Mouse (Mus musculus) liver, embryonic 13.5 days (tissue): ENCODE measurements around the gene Fnbp1. TPM values are rescaled to one million over a fixed set of nuclear protein-coding genes. Genes with fewer than 3 reads are reported as not detected.
A peak's percentile ranks its signal among the peaks of the same experiment; 100 is the strongest.

Source experiments
- ATAC-seq: fragments of 200-750 bp; cut with Nextera tagmentation; 2 replicates; pipeline ENCODE4 v1.8.0; 2017; ENCODE audit warnings: low read depth, mild to moderate bottlenecking, moderate number of reproducible peaks, moderate library complexity
- DNase-seq: peaks from one replicate; pipeline ENCODE4 v3.0.0; 2022
- H3K27ac ChIP-seq: fragments of 300-500 bp; sonication (generic); 2 replicates; pipeline ENCODE4 v1.5.1; 2015; ENCODE audit warnings: moderate library complexity, mild to moderate bottlenecking, inconsistent platforms
- H3K27me3 ChIP-seq: fragments of 300-500 bp; sonication (generic); 2 replicates; pipeline ENCODE4 v1.6.1; 2015; ENCODE audit warnings: mild to moderate bottlenecking, inconsistent platforms
- H3K36me3 ChIP-seq: fragments of 300-500 bp; sonication (generic); 2 replicates; pipeline ENCODE4 v1.6.1; 2015; ENCODE audit warnings: mild to moderate bottlenecking, inconsistent platforms
- H3K4me1 ChIP-seq: fragments of 300-500 bp; sonication (generic); replicated peaks from 2 replicates; pipeline ENCODE4 v1.6.1; 2015; ENCODE audit warnings: inconsistent platforms
- H3K4me2 ChIP-seq: fragments of 300-500 bp; sonication (generic); 2 replicates; pipeline ENCODE4 v1.6.1; 2015; ENCODE audit warnings: inconsistent platforms, mild to moderate bottlenecking, moderate library complexity
- H3K4me3 ChIP-seq: fragments of 300-500 bp; sonication (generic); replicated peaks from 2 replicates; pipeline ENCODE4 v1.5.1; 2015; ENCODE audit warnings: mild to moderate bottlenecking, inconsistent platforms
- H3K9ac ChIP-seq: fragments of 300-500 bp; sonication (generic); 2 replicates; pipeline ENCODE4 v1.6.1; 2015; ENCODE audit warnings: mild to moderate bottlenecking, inconsistent platforms
- H3K9me3 ChIP-seq: fragments of 300-500 bp; sonication (generic); replicated peaks from 2 replicates; pipeline ENCODE4 v1.6.1; 2016; ENCODE audit warnings: inconsistent platforms
- WGBS: fragments of 180-500 bp; shearing (Covaris S2); methylation state at CpG from one replicate; pipeline ENCODE4 v1.1.7; 2015; ENCODE audit not compliant: insufficient replicate concordance; 5-methylcytosine and 5-hydroxymethylcytosine counted together
- polyA plus RNA-seq: library from polyadenylated mRNA; unstranded; fragments of >200 nt; fragmentation: Nextera tagmentation; extraction: Ambion mirVana; gene quantifications from 2 replicates; pipeline ENCODE4 v1.2.1, GENCODE M21; 2015

Fnbp1 gene
- polyA plus RNA-seq, 1 experiment from 2014 or later: 5.7 TPM

DNA sequence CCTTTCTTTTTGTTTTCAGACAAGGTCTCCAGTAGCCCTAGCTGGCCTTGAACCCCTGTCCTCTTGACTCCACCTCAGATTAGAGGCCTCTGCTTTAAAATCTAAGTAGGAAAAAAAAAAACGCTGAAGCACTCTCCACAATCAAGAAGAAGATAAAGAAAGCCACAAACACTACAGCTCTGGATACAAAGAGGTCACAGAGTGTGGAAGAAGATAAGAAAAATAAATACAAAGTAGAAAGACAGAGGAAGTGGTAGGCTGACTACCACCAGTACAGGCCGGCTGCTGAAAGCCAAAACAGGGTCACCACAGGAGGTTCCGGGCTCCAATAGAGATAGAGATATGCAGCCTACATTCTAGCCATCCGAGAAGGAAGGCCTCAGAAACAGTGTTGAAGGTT lies 60.5 kb downstream of the Fnbp1 start:
- no peak overlapping the region for H3K4me3 ChIP-seq
- H3K9ac ChIP-seq: 0 out of 2 replicates have a peak overlapping the region, but pooled peaks have one; percentile 17
- 4% methylated on average over 4 of the region's 4 CpGs for WGBS
- no peak overlapping the region for H3K4me2 ChIP-seq
- no peaks in the 10 kb centered on the region for H3K27me3 ChIP-seq
- ATAC-seq (peak; percentile 61), DNase-seq (no peak)
- H3K27ac ChIP-seq: peak overlapping the region; percentile 66
- no peaks in the 10 kb centered on the region for H3K9me3 ChIP-seq
- peaks cover 37% of the 10 kb centered on the region for H3K4me1 ChIP-seq
- H3K36me3 ChIP-seq: peaks cover 23% of the 10 kb centered on the region

DNA sequence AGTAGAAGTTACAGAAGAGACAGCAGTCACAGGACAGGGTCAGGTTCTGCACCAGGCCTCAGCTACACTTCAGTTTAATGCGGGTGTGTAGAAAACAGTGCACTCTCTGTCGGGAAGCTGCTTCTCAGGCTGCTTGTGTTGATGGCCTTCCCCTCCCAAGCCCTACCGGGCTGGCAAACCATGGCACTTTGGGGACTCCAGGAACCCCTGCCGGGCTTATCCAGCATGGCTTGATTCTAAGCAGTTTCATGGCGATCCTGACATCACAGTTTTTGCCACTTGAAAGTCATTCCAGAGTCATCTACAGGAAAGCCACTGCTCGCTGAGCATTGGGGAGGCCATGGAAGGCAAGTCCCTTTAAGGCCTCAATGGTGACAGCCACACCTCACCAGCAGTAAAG lies 62.7 kb downstream of the Fnbp1 start:
- ATAC-seq (no peak), DNase-seq (no peak)
- Histone ChIP-seq H3K4me3 (no peak overlapping the region), H3K27ac (no peak overlapping the region), H3K9ac (no peak overlapping the region), H3K36me3 (peaks cover 14% of the 10 kb centered on the region), H3K4me1 (peaks cover 32% of the 10 kb centered on the region), H3K4me2 (no peak overlapping the region), H3K9me3 (no peaks in the 10 kb centered on the region), H3K27me3 (no peaks in the 10 kb centered on the region)
- 78% methylated on average over 6 of the region's 6 CpGs for WGBS

DNA sequence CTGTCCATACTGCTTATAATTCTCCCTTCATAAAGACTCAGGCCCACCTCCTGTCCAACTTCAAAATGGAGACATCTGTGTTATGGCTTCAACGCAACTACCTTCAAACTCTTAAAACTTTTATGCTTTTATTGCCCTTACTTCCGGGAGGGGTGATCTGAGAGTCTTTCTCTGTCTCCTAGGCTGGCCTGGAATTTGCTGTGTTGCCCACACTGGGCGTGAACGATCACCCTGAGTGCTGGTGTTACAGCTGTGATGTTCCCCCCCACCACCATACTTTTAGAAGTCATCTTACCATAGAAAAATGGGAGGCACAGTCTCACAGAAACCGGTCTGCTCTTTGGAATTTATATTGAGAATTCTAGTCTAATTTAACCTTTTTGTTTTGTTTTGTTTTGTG lies 64.2 kb downstream of the Fnbp1 start:
- Histone ChIP-seq H3K9me3 (no peaks in the 10 kb centered on the region), H3K4me3 (no peak overlapping the region), H3K9ac (no peak overlapping the region), H3K27ac (no peak overlapping the region), H3K27me3 (no peaks in the 10 kb centered on the region), H3K4me2 (no peak overlapping the region), H3K36me3 (peaks cover 14% of the 10 kb centered on the region), H3K4me1 (peaks cover 19% of the 10 kb centered on the region)
- no peak for ATAC-seq
- 75% methylated on average over 5 of the region's 5 CpGs for WGBS
- no peak for DNase-seq

DNA sequence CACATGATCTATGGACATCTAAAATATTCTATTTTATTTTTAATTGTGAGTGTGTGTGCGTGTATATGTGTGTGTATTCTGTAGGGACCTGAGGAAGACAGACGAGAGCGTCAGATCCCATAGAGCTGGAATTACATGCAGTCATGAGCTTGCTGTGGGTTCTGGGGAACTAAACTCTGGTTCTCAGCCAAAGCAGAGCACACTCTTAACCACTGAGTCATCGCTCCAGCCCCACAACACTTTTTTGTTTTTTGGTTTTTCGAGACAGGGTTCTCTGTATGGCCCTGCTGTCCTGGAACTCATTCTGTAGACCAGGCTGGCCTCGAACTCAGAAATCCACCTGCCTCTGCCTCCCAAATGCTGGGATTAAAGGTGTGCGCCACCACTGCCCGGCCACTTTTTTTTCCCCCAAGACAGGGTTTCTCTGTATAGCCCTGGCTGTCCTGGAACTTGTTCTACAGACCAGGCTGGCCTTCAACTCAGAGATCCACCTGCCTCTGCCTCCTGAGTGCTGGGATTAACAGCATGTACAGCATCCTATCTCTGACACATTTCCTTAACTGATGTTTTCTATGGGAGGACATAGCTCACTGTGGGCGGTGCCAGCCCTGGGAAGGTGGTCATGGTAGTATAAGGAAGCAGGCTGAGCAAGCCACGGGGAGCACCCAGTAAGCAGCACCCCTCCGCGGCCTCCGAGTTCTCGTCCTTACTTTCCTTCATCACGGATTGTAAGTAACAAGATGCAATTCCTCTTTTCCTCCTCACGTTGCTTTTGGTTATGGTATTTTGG lies 65.3 kb downstream of the Fnbp1 start:
- no peak overlapping the region for H3K4me3 ChIP-seq
- 83% methylated on average over 16 of the region's 16 CpGs for WGBS
- no peak overlapping the region for H3K27ac ChIP-seq
- H3K9me3 ChIP-seq: no peaks in the 10 kb centered on the region
- no peaks in the 10 kb centered on the region for H3K27me3 ChIP-seq
- H3K36me3 ChIP-seq: peaks cover 23% of the 10 kb centered on the region
- ATAC-seq: no peak
- no peak overlapping the region for H3K4me2 ChIP-seq
- peaks cover 10% of the 10 kb centered on the region for H3K4me1 ChIP-seq
- H3K9ac ChIP-seq: no peak overlapping the region
- no peak for DNase-seq

DNA sequence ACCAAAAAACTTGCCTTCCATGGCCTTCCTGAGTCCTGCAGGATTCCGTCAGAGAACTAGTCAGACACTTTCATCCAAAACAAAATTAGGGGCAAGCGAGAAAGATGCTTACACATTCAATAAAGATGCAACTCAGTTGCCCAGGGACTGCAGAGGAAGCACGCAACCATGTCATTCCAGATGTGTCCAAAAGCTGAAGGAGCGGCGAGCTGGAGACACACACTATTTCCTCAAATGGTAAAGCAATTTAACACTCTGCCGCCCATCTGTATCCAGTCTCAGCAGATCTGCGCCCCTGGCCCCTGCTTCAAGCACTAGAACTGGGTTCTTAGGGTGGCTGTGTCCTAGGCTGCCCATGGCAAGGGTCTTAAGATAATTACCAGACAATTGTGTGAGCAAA lies 66.0 kb downstream of the Fnbp1 start:
- ATAC-seq (no peak), DNase-seq (no peak)
- WGBS: 81% methylated on average over 7 of the region's 7 CpGs
- Histone ChIP-seq H3K4me3 (no peak overlapping the region), H3K27ac (no peak overlapping the region), H3K9ac (no peak overlapping the region), H3K27me3 (no peaks in the 10 kb centered on the region), H3K9me3 (no peaks in the 10 kb centered on the region), H3K4me2 (no peak overlapping the region), H3K4me1 (peaks cover 3% of the 10 kb centered on the region), H3K36me3 (peaks cover 23% of the 10 kb centered on the region)

DNA sequence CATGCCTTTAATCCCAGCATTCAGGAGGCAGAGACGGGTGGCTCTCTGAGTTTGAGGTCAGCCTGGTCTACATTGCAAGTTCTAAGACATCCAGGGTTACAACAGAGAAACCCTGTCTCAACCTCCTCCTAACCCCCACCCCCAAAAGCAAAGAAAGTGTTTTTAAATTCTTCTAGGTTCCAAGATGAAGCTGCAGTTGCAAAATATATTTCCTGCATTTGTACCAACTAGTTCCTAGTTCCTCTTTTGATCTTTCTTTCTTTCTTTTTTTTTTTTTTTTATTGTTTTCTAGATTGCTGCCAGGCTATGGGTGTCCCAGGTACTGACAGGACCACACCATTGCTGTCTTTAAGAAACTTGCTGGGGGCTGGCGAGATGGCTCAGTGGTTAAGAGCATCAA lies 66.6 kb downstream of the Fnbp1 start:
- H3K9me3 ChIP-seq: no peaks in the 10 kb centered on the region
- no peak for ATAC-seq
- H3K9ac ChIP-seq: no peak overlapping the region
- peaks cover 21% of the 10 kb centered on the region for H3K36me3 ChIP-seq
- H3K4me3 ChIP-seq: no peak overlapping the region
- H3K4me1 ChIP-seq: no peaks in the 10 kb centered on the region
- no peak overlapping the region for H3K4me2 ChIP-seq
- no peak overlapping the region for H3K27ac ChIP-seq
- WGBS: 71% methylated on average over 2 of the region's 2 CpGs
- H3K27me3 ChIP-seq: no peaks in the 10 kb centered on the region
- no peak for DNase-seq

DNA sequence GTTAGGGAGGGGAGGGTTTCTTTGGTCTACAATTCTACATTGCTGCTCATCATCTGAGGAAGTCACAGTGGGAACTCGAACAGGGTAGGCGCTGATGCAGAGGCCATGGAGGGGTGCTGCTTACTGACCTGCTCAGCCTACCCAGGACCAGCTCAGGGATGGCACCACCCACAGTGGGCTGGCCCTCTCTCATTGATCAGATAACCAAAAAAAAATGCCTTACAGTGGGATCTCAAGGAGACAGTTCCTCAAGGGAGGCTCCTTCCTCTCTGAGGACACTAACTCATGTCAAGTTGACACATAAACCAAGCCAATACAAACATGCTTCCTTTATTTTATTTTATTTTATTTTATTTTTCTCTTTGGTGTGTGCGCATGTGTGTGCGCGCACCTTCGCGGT lies 72.3 kb downstream of the Fnbp1 start:
- Histone ChIP-seq H3K36me3 (peaks cover 18% of the 10 kb centered on the region), H3K4me2 (no peak overlapping the region), H3K27ac (no peak overlapping the region), H3K9me3 (no peaks in the 10 kb centered on the region), H3K4me3 (no peak overlapping the region), H3K4me1 (peaks cover 20% of the 10 kb centered on the region), H3K9ac (no peak overlapping the region), H3K27me3 (no peaks in the 10 kb centered on the region)
- no peak for DNase-seq
- WGBS: 80% methylated on average over 7 of the region's 7 CpGs
- ATAC-seq: no peak

DNA sequence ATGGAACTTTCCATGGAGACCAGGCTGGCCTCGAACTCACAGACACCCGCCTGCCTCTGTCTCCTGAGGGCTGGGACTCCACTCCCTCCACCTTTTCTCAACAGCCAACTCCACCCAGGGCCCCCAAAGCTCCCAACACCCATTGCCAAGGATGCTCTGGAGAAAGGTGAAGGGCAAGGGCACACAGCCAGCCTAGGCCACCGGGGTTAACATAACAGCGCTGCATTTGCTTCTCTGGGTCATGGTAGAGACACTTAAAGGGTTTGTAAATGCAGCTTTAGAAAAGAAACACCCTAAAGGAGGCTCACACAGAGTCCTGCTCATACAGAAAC lies 72.7 kb downstream of the Fnbp1 start:
- H3K27me3 ChIP-seq: no peaks in the 10 kb centered on the region
- no peak overlapping the region for H3K9ac ChIP-seq
- peaks cover 20% of the 10 kb centered on the region for H3K4me1 ChIP-seq
- H3K4me3 ChIP-seq: no peak overlapping the region
- H3K4me2 ChIP-seq: no peak overlapping the region
- DNase-seq: no peak
- H3K9me3 ChIP-seq: no peaks in the 10 kb centered on the region
- WGBS: 76% methylated on average over 4 of the region's 4 CpGs
- H3K27ac ChIP-seq: peak overlapping the region; percentile 9; the same call in 1 of the 2 replicates
- peaks cover 18% of the 10 kb centered on the region for H3K36me3 ChIP-seq
- no peak for ATAC-seq

DNA sequence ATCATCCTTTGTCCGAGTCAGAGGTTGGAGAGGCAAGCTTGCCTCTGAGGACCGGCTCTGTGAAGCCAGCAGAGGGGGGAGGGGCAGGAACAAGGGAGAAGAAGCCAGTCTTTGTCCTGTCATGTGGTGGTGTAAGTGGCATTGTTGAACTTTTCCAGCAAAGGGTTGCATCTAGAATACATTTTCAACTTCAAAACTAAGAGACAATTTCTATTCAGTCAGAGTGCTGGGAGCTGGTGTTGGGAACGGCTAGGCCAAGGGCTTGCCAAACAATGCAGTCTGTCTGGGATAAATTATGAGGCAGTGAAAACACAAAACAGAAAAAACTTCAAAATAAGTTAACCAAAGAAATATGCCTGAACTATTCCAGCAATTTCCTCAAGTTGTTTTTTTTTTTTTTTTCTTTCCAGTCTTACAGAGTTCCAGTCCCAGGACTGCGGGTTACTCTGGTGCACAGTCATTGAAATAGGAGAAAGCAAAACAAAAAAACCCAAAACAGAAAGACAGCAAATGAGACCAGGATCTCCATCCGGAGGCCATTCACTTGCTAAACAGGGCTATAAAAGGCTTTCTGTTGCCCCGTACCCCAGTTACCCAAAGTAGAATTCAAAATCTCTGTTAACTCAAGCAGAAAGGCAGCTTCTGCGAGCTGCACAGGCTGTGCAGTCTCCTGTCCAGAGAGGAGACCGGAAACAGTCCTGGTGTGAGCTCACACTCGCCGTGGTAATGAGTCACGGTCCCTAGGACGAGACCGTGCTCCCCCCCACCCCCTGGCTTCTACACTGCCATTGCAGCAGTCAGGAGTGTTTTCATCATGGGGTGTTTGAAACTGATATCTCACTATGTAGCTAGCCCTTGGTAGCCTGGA lies 73.3 kb downstream of the Fnbp1 start:
- H3K4me3 ChIP-seq: no peak overlapping the region
- peaks cover 20% of the 10 kb centered on the region for H3K4me1 ChIP-seq
- H3K27ac ChIP-seq: peak overlapping the region; percentile 9
- H3K4me2 ChIP-seq: no peak overlapping the region
- H3K9ac ChIP-seq: no peak overlapping the region
- H3K36me3 ChIP-seq: peaks cover 15% of the 10 kb centered on the region
- no peaks in the 10 kb centered on the region for H3K9me3 ChIP-seq
- 48% methylated on average over 13 of the region's 13 CpGs for WGBS
- H3K27me3 ChIP-seq: no peaks in the 10 kb centered on the region
- ATAC-seq (no peak), DNase-seq (no peak)

DNA sequence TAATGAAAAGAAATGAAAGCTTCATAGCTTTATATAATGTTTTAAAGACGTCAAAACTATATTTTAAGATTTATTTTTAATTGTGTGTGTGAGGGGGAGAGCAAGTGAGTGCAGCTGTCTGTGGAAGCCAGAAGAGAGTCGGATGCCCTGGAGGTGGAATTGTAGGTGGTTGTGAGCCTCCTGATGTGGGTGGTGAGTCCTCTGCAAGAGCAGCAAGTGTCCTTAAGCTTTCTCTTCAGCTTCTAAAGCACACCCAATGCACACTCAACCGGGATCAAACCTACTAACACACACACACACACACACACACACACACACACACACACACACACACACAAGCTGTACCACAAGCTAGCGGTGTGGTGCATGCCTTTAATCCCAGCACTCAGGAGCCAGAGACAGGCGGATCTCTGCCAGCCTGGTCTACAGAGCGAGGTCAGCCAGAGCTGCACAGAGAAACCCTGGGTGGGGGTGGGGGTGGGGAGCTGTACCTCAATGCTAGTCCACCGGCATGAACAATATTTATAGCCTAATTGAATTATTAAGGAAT lies 74.0 kb downstream of the Fnbp1 start:
- Histone ChIP-seq H3K27ac (no peak overlapping the region; the same call in 1 of the 2 replicates), H3K9me3 (no peaks in the 10 kb centered on the region)
- ATAC-seq: no peak

DNA sequence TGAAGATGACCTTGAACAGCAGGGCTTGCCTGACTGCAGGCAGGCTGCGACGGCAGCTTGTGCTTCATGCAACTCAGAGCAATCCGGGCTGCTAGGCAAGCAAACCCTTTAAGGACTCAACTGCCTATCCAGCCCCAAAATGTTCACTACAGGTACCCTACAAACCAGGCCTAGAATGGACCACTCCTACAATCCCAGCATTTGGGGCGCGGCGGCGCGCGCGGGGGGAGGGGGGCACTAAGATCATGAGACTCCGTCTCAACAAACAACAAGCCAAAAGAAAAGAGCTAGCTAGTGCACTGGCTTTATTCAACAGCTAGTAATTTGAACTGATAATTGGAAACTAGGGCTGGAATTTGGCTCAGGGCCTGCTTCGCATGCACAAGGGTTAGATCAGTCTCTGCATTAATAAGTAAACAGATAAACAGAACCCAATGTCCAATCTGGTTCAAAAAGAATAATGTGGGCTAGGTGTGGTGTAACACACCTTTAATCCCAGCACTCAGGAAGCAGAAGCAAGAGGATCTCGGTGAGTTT lies 74.7 kb downstream of the Fnbp1 start:
- H3K36me3 ChIP-seq: peaks cover 9% of the 10 kb centered on the region; the same call in 1 of the 2 replicates
- peaks cover 28% of the 10 kb centered on the region for H3K4me1 ChIP-seq
- no peaks in the 10 kb centered on the region for H3K9me3 ChIP-seq
- no peak overlapping the region for H3K9ac ChIP-seq
- H3K27ac ChIP-seq: no peak overlapping the region
- no peak overlapping the region for H3K4me3 ChIP-seq
- DNase-seq: no peak
- no peak for ATAC-seq
- 89% methylated on average over 13 of the region's 13 CpGs for WGBS
- no peak overlapping the region for H3K4me2 ChIP-seq
- no peaks in the 10 kb centered on the region for H3K27me3 ChIP-seq

More for the DNA sequence above, 74.0 kb downstream of the Fnbp1 start:
- Histone ChIP-seq H3K4me2 (no peak overlapping the region), H3K4me3 (no peak overlapping the region), H3K36me3 (peaks cover 15% of the 10 kb centered on the region), H3K4me1 (peaks cover 24% of the 10 kb centered on the region), H3K27me3 (no peaks in the 10 kb centered on the region), H3K9ac (no peak overlapping the region)
- DNase-seq: no peak
- 68% methylated on average over 7 of the region's 7 CpGs for WGBS
